ENCODE assay signal across 1 mouse cellular context in genomic region chr4:141068655-141069054, GRCm38 (mm10).
TF ChIP-seq lines count a peak whose summit lies in the region.

No protein-coding gene starts in this region.

TF ChIP-seq in MEL, 35 proteins besides CTCF, POLR2A, EP300 and RAD21 (continued from another document):
- no peak for TF ChIP-seq MEF2A (IDR thresholded peaks at IDR 0.05; ENCODE audit: extremely low read depth, insufficient replicate concordance, low read depth, low read length, poor library complexity, severe bottlenecking)
- no peak for TF ChIP-seq CHD2 (IDR thresholded peaks at IDR 0.05; ENCODE audit: low read length)
- no peak for TF ChIP-seq MYB (IDR thresholded peaks at IDR 0.05; ENCODE audit: low read depth, low read length)
- no peak for TF ChIP-seq ZC3H11A (IDR thresholded peaks at IDR 0.05; ENCODE audit: low read depth, low read length)
- peak; percentile 72 for TF ChIP-seq GATA1 (IDR thresholded peaks at IDR 0.05; ENCODE audit: low read depth, low read length)
- no peak for TF ChIP-seq GABPA (IDR thresholded peaks at IDR 0.05; ENCODE audit: low read depth, low read length)
- peak; percentile 57; the same call in 1 of the 2 replicates for TF ChIP-seq BHLHE40 (IDR thresholded peaks at IDR 0.05; ENCODE audit: borderline replicate concordance, low read depth, low read length)
- TF ChIP-seq JUND (IDR thresholded peaks at IDR 0.05; ENCODE audit: low read depth, low read length), result no peak
- 0 out of 2 replicates have a peak, but pooled peaks have one; percentile 34 for TF ChIP-seq MAFK (IDR thresholded peaks at IDR 0.05; ENCODE audit: borderline replicate concordance, low read depth, low read length)
